Mouse (Mus musculus) pancreas, adult 10 weeks (tissue): ENCODE data around the gene Tex13c2. TPM values are rescaled to one million over a fixed set of nuclear protein-coding genes. Genes with fewer than 3 reads are reported as not detected.

Experiments used
- polyA plus RNA-seq: library from polyadenylated mRNA; stranded (reverse); fragments of 350-450 nt; fragmentation: Illumina TruSeq; extraction: RNeasy Lipid Tissue Mini Kit (QIAGEN cat#74804); gene quantifications from one replicate; pipeline ENCODE4 v1.2.3, GENCODE M21; 2015; ENCODE audit warnings: low read depth, low replicate concordance; ENCODE audit not compliant: insufficient read depth

The Tex13c2 gene
- not detected for polyA plus RNA-seq

GRCm38 (mm10) chrX:42489446-42489845, at the start of gene Tex13c2:
Gene Tex13c2, plus strand, starts transcription at chrX:42489691.

GRCm38 (mm10) chrX:42502291-42503043, 13.0 kb downstream of the Tex13c2 start, which contains the start of gene Sh2d1a:
Gene Sh2d1a, plus strand, starts transcription at chrX:42502453.

Other genes starting within 250 kb of the Tex13c2 start
- not detected for gene Sh2d1a, start 12.8 kb downstream of the Tex13c2 start, polyA plus RNA-seq